Mouse (Mus musculus): Measurements from ENCODE around the gene Abcb8.

DNA sequence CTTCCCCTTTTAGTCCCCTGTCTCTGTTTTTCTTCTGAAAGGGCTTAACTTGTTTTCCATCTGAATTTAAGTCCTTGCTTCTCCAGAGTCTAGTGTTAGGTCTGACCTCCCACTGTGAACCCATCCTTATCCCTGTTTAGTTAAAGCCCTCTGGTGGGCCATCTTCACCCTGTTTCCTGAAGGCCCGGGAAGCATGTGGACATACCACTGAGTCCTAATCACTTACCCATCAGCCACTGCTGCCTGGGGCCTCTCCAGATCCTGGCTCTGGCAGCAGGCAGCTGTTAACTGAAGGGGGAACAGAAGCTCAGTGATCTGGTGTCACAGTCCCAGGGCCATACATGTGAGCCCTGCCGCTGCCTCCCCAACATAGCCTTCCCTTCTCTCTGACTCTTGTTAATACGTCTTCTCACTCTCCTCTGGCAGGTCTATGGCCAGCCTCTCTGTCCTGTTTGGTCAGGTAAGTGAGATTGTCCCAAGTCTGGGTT is 12.0 kb downstream of the Abcb8 start:
- no peak for TF ChIP-seq CTCF (IDR thresholded peaks at IDR 0.05)
- no peak for TF ChIP-seq EP300 (IDR thresholded peaks at IDR 0.05; ENCODE audit: insufficient read depth, low read depth, low read length)
- TF ChIP-seq POLR2A (IDR thresholded peaks at IDR 0.05; ENCODE audit: insufficient read depth, low read depth, low read length): no peak

Data from heart, adult 2 months (tissue).